Mouse (Mus musculus): ENCODE data around the gene Afmid. TPM values are rescaled to one million over a fixed set of nuclear protein-coding genes. Genes with fewer than 3 reads are reported as not detected.

Gene Afmid
- polyA plus RNA-seq, 3 experiments from 2014 or later = 32.7 to 39.5 (median 35.4) TPM

DNA sequence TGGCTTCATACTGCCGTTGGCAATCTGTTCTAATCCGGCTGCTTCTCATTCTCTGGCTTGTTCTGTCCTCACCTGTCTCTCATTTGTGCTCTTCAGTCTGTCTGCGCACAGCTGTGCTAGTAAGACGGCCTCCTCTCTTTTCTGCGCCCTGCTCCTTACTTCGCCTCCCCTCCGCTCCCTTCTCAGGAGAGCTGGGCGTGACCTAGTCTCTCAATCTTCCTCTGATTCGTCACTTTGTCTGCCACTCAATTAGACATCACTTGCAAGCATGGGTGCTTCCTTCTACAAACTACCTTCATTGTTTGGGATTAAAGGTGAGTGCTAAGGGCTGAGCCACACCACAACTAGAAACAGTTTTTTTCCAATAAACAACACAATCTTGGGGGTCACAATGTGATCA is 28.5 kb downstream of the Afmid start:
- no peak for ATAC-seq

DNA sequence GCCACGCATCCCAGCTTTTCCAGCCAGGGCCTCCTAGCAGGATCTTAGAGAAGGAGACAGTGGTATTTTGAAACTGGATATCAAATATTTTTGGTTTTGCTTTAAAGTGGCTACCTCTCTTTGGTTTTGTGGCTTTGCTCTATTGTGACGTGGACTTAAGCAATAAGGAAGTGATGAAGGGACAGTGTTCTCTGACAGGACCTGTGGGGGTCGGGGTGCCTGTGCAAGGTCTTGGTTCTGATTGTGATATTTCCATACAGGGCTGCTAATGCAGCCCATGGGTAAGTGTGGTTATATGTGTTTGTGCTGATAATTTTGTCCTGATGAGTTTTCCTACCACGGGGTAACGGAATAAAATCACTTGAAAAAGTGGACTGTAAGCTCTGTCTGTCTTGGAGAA is 29.6 kb downstream of the Afmid start:
- no peak for ATAC-seq

DNA sequence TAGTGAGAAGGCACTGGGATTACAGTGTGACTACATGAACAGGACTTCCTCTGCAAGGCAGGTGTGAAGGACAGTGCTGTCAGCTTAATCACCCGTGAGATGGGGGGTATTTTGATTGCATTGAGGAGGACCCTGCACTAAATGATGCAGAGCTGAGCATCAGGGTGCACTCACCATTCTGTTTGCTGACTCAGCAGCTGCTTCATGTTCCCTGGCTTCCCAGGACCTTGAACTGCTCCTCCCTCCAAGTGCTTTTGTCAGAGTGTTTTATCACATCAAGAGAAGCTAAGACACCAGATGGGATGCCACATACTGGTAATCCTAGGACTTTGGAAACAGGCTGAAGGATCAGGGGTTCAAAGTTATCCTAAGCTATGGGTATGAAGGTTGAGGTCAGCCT is 30.3 kb downstream of the Afmid start:
- no peak for ATAC-seq

DNA sequence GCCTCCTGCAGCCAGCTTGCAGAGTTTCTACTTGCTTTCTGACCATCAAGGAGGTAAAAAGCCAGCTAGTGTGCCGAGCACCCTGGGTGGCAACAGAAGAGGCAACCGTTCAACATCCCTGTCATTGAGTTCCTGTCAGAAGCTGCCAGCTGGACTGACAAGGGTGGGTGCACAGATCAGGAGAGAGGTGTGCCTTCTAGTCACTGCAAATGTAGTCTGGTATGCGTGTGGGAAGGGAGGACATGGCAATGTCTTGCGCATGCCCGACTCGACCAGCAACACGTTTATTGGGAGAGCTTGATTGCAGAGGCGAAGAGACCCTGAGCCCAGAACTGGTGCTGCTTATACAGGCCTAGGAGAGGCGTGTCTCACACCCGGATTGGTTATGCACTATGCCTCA is 31.7 kb downstream of the Afmid start:
- no peak for ATAC-seq

DNA sequence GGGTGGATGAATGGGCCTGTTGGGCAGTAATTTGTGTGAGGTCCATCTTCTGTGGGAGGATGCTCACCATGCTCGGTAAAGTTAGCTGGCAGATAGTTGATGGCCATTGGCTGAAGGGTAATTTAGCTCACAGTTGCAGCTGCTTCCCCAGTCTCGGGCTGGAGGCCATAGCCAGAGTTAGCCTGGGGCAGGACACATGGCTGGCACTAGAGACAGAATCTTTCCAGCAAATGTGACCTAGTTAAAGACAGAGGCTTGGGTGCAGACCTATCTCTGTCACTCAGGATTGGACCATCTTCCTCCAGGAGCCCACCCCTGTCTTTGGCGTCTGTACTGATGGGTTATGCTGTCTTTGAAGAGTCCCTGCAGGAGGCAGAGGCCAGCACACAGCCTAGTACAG is 32.7 kb downstream of the Afmid start:
- no peak for ATAC-seq

DNA sequence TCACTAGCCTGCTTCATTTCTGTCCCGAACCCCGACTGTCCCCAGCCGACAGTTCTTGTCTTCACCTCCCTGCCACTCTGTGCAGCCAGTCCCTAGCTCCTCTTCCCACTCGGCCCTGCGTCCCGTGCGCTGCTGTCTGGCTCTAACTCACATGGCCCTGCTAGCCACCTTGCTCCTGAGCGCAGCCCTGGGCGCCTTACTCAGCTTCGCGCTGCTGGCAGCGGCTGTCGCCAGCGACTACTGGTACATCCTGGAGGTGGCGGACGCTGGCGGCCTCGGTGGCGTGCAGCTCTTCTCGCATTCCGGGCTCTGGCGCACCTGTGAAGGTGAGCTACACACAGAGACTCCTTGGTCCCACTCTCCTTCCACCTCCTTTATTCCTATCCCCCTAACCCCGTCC is 34.9 kb downstream of the Afmid start, which contains the start of gene Tmem235:
TSS of gene Tmem235 (plus strand) at position 152 of the 400 bp plus-strand sequence.
- ATAC-seq = no peak

DNA sequence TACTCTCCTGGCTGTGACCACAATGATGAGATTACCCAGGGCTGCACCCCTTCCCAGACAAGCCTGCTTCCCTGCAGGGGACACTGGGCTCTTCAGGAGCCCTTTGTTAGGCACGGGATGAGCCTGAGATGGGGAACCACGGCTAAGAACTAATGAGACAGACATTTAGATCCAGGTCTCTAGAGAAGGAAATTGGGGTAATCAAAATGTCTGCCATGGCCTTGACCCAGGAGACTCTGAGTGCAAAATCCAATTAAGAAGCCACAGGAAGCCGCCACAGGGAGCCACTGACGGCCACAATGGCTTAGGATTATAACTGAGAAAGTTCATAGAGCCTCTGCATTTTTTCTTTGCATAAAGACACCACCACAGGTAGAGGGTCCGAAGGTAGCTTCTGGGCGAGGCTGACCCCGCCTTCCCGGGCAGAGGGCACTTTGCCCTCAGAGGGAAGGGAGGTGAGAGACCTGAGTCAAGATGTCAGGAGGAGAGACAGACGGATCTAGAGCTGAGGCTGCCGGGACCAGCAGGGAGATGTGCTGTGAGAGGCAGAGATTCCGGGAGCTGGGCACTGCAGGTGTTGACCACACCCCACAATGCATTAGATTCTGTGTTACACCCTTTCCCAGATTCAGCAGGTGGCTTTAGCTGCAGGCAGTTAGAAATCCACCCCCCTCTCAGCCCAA is 37.6 kb downstream of the Afmid start:
- ATAC-seq = no peak

DNA sequence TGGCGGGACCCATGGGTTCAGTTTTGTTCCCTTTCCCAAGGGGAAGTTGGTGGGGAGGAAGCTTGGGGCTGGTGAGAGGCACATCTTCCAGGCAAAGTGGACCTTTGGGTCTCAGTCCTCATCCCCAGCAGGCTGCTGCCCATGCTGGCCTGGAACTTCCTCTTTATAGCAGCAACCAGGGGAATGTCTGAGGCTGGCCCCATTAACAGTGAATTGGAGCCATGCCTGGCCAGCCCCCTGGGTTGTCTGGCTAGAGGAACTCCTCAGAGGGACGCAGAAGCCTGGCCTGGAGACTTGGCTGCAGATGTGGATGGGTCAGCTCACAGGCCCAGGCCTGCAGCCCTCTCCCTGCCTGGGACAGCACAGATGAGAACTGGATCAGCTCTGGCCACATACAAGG is 39.1 kb downstream of the Afmid start:
- ATAC-seq = no peak

DNA sequence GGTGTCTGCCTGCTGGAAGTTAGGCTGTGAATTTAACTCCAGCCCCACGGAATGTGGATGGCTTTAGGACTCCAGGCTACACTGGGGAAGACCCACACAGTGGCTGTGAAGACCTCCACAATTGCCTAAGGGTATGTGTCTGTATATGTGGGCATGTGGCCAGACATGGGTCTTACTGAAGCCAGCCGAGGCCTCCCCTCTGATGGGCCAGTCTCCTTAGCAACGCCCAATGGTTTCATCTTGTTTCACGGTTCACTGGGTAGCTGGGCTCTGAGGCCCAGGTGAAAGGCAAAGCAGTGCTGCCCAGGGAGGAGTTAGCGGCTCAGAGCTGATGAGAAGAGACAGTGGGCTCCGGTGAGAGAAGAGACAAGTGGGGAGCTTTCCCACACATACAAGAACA is 40.3 kb downstream of the Afmid start:
- no peak for ATAC-seq

DNA sequence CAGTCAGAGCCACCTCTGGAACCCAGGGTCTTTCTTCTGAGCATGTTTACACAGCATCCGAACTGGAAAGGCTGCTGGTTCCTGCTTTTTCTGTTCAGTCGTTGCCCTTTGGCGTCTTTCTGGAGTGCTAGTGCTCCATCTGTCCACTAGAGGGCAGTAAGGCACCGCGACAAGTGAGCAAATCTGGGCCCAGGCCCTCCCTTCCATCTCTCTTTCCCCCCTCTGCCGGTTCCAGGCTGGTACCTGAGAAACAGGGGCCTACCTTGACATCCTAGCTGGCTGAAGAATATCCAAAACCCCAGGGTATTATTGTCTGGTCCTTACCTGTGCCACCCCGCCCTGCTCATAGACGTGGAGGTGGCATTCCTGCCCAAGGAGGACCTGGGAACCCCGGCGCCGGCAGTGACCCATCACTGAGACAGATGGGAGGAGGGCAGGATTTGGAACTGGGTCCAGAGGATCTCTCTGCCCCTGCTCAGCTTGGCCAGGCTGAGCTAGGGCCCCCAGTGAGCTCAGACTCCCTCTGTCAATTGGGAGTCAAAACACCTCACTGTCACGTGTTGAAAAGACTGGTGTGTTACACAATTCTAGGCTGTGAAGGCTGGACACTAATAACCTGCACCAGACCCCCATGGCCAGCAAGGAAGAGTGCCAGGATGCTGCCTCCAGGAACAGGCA is 45.1 kb downstream of the Afmid start:
- ATAC-seq = peak; percentile 32

DNA sequence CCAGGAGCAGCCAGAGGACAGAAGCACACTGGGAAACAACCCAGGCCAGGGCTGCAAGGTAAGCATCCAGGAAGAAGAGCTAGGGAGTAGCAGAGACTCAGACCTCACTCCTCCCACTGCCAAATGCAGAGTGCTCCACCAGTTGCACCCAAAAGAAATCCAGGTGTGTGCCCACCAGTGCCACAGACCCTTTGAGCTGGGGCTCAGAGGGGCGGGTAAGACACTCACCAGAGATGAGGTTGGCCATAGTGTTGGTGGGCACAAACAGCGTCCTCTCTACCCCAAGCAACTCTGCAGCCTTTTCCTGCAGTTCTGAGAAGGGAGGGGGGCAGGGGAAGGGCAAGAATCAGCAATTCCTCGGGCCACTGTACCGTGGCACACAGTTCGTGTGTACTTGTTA is 45.7 kb downstream of the Afmid start:
- ATAC-seq = no peak

DNA sequence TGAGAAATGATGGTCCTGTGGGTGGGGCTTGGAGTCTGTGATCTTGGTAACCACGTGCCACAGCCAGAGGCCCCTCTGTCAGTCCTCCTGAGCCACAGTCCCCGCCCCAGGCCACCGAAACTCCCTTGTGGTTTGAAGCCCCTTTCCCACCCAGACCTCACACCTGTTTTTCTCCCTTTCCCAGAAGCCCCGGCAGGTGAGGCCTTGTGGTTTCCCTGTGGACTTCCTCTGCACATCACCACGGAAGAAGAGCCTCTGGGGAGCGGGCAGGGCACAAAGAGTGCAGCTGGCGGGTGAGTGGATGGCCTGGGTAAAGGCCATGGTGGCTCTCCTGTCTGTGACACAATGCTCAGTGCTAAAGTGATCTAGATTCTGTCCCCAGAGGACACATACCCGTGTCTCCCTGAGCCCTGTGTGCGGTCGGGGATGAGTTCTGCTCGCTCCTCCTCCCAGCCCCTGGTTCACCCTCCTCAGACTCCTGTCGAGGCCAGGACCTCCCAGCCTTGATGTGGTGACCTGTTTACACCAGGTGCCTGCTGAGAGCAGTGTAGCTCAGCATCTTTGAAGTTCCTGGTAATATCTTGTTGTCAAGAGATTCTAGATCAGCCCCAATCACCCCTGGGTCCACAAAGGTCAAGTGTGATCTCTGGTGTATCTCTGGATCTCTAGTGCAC is 46.3 kb downstream of the Afmid start:
- peak; percentile 78 for ATAC-seq

DNA sequence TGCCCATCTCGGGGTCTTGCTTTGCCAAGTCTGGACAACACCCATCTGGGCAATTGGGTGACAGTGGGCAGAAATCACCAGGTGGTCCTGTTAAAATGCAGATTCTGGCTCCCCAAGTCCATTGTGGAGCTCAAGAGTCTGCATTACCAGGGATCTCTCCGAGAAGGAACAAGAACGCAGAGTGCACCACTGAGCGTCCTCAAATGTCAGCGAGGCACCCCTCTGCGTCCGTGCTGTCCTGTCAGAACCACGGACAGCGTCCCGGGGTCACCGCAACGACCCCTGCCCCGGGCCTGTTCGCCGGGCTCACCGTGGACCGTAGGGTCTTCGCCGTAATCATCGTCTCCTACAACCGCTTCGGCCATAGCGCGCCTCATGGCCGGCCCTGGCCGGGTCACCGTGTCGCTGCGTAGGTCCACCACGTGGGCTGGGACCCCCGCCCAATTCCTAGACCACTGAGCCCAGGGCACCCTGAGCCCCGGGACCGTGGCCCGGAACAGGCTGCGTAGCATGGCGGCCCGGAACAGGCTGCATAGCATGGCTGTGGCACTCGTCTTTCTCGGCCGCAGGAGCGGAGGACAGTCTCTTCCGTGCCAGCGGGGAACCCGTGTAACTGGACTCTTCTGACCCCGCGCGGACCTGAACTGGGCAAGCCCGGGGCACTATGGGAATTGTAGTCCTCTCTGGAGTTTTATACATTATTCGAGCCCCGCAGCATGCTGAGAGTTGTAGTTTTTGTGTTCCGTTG is 47.3 kb downstream of the Afmid start, which contains the start of gene Tha1:
TSS of gene Tha1 (minus strand) at position 621 of the 748 bp plus-strand sequence.
- no peak for ATAC-seq

DNA sequence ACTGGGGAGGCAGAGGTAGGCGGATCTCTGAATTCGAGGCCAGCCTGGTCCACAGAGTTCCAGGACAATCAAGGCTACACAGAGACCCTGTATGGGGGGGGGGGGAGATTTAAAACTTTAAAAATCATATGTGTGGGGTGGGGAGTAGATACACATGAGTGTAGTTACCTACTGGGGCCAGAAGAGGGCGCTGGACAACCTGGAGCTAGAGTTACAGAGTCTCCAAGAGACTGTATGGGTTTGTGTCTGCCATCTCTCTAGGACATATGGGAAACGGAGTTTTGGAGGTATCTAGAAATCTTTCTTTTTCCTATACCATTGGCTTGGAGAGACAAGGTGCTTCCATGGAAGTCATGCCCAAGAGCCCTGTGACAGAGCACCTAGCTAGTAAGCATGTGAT is 48.7 kb downstream of the Afmid start:
- ATAC-seq = no peak

DNA sequence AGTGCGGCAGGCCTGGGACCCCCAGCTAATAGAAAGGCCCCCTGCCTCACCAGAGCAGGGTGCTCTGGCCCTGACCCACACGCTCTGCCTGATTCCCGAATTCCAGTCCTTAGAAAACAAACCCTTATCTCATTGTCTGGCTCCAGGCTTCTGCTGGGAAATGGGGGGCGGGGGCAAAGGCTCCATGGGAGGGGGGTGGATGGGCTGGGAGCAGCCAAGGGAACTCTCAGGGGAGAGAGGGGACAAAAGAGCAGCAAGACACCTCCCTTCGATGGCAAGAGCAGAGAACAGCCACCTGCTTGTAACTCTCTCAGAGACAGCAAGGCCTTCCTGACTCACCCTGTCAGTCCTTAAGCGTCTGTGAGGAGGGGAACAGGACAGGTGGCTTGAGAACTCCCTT is 50.0 kb downstream of the Afmid start:
- no peak for ATAC-seq

DNA sequence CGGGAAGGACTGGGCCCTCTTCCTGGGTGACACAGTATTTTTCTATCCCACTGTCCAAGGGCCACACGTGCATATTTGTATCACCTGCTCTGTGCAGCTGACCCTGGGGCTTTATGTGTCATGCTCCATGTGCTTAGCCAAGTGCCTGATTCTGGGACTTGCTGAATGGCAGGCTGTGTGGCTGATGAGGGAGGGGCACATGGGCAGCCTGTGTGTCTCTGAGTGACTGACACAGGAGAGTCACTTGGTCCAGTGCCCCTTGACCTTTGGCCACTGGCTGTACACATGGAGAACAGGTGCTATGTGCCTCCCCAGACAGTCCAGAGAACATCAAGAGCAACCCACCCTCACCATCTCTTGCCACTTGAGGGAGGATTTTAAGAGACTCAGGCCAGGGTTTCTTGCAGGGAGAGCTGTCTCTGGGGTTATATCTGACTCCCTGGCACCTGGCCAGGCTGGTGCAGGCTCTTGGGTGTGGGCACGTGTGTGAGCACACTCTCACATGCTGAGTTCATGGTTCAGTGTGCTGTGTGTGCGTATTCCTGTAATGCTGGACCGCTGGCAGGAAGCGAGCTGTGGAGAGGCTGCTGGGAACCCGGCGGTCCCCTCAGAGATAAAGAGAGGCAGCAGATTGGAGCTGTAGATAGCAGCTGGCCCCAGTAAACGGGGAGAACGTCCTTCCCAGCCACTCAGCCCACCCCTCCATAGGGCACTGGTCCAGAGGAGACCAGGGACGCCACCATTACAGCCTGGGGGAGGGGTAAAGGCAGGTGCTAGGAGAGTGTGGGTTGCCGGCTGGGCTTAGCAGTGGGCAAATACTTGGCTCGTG is 52.4 kb downstream of the Afmid start:
- ATAC-seq = peak; percentile 89

DNA sequence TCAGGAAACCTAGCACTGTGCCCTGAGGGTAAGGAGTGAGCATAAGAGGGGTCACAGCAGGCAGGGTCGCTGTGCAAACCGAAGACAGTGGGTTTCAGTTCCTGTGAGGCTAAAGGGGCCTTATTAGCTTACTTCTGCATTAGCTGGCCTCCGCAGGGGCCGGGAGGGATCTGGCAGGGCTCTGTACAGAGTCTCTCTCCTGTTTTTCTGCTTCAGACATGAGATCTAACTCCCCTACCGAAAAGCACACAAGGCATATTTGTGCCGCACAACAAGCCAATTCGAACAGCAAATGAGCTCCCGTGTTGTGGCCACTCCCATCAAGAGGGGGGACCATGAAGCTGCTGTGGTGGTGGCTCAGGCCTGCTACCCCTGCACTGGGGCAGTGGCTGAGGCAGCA is 53.2 kb downstream of the Afmid start:
- ATAC-seq = no peak

DNA sequence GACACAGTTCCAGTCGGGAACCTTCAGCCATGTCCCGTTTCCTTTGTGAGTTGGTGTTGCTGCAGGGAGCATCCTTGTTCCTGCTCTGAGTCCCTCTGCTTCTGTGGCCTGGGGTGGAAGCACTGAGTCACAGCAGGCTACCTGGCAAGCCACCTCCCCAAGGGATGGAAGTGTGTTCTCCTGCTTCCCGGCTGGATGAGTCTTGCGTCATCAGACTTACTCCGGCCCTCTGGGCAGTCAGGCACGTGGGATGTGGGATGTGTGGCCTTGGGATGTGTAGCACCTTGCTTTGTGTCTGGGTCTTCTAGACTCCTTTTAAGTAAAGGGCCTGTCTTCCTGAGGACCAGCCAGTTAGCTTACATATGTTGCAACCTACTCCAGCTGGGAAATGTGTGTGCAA is 54.0 kb downstream of the Afmid start:
- ATAC-seq = no peak

DNA sequence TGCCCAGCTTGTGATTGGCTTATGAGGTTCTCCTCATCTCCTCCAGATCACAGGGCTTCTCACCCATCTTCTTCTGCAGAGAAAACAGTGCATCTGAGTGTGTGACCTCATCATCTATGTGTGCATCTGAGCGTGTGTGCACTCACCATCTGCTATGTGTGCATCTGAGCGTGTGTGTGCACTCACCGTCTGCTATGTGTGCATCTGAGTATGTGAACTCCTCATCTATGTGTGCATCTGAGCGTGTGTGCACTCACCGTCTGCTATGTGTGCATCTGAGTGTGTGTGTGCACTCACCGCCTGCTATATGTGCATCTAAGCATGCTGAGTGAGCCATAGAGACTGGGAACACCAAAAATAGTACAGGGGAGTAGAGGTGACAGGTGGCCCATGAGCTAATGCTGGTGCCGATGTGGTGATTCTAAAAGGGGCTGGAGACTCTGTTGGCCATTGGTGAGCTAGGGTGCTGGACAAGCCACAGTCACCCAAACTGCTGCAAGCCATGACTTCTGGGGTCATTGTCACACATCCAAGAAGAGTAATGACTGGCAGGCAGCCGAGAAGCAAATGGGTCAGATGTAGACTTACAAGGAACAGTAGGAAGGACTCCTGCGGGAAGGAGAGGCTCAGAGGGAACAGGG is 54.7 kb downstream of the Afmid start:
- no peak for ATAC-seq

DNA sequence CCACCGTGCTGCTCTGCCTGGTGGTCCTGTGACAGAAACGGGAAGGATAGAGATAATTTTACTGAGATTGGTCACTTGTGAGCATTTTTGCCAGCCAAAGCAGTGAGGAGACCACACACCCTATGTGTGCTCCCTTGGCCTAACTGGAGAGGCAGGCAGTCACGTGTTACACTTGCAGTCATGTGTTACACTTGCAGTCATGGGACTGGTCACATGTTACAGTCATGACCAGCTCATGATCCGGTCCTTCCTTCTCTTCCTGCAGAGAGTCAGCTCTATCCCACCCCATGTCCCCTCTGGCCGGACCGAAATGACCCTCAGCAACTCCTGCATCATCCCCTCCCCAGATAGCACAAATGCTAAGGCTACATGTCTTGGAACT is 55.2 kb downstream of the Afmid start:
- no peak for ATAC-seq

DNA sequence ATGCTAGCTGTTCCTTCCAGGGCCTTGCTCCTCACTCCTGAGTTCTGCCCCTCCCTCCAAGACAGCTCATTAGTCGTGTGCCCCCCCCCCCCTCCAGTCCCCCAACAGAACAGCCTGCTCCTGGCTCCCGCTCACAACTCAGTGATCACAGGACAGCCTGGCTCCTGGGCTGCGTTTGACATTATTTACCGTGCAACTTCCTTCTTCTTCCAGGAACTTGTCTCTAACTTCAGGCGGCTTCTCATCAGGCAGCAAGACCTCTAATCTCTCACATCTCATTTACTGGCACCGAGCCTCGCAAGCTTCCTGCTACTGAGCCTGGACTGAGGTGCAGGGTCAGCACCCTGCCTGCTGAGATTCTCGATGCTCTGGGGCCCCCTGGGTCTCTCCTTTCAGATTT is 56.1 kb downstream of the Afmid start:
- ATAC-seq = peak; percentile 36

DNA sequence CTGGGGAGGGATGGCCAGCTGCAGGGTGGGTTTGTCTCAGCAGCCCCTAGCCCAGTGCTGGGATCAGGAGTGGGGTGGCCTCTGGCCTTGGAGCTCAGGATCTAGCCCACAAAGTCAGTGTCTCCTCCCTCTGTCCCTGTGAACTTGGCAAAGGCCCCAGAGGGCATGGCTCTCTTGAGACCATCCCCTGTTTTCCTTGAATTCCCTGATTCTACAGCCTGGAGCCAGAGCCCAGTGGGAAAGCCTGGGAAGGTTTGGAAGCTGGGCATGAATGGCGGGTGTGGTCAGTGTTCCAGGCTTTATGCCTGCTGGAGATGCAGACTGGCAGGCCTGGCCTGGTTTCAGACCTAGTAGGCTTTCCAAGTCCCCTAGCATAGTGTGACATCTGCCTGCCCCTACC is 56.5 kb downstream of the Afmid start:
- ATAC-seq = no peak

Data from inflammation-experienced regulatory T-cells, adult 6 months (primary cell).